Mouse (Mus musculus): Measurements from ENCODE around the gene Magi2. TPM values are rescaled to one million over a fixed set of nuclear protein-coding genes. Genes with fewer than 3 reads are reported as not detected.

Magi2 gene
- polyA plus RNA-seq, 1 experiment from 2014 or later = 18.6 TPM

DNA sequence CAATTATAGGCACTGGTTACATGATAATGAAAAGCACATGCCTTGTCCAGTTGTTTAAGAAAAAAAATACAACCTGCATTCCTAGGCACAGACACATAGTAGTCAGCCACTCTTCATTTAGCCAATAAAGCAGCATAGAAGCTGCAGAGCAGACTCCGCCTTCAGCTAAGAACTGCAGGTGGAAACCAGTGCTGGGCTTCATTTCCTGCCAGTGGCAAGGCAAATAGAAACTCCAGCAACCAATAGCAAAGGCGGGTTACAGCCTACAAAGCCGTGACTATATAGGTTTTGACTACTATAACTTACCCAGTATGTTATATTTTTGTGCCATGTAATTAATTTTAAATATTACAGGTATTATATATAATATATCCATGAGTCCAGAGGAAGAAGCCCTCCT lies 1135.3 kb downstream of the Magi2 start:
- Histone ChIP-seq H3K27me3 (no peaks in the 10 kb centered on the region), H3K9ac (no peak overlapping the region), H3K4me2 (no peak overlapping the region), H3K4me1 (peaks cover 16% of the 10 kb centered on the region; the same call in 1 of the 2 replicates), H3K36me3 (ENCODE audit: poor library complexity, severe bottlenecking) (no peaks in the 10 kb centered on the region), H3K27ac (no peak overlapping the region), H3K9me3 (replicated peaks) (no peaks in the 10 kb centered on the region), H3K4me3 (no peak overlapping the region)
- WGBS = 94% methylated on average over 3 of the region's 3 CpGs
- no peak for ATAC-seq

DNA sequence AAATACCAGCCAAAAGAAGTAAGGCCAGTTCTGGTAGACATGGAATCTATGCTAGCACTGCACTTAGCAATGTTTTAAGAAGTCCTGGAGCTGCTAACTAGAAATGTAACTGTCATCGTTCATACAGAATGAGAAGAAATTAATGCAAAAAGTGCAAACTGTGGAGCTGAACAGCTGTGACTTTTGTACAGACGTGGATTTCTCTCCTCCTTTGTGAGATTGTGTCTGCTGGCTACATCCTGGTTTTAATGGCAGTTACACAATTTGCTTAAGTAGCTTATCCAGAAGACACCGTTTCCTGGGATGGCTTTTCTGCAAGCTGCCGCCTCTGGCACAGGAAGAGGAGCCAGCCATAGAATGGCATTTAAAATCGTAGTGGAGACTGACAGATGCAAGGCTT lies 1136.4 kb downstream of the Magi2 start:
- no peaks in the 10 kb centered on the region for H3K36me3 ChIP-seq (ENCODE audit: poor library complexity, severe bottlenecking)
- 69% methylated on average over 5 of the region's 5 CpGs for WGBS
- peaks cover 15% of the 10 kb centered on the region; the same call in 1 of the 2 replicates for H3K4me1 ChIP-seq
- no peaks in the 10 kb centered on the region for H3K9me3 ChIP-seq (replicated peaks)
- ATAC-seq = 0 out of 2 replicates have a peak, but pooled peaks have one; percentile 19
- H3K27ac ChIP-seq = no peak overlapping the region
- H3K4me2 ChIP-seq = no peak overlapping the region
- no peak overlapping the region for H3K4me3 ChIP-seq
- no peak overlapping the region for H3K9ac ChIP-seq
- H3K27me3 ChIP-seq = no peaks in the 10 kb centered on the region

- Histone ChIP-seq H3K27me3 (no peaks in the 10 kb centered on the region), H3K36me3 (ENCODE audit: poor library complexity, severe bottlenecking) (no peaks in the 10 kb centered on the region), H3K9me3 (replicated peaks) (no peaks in the 10 kb centered on the region), H3K9ac (no peak overlapping the region), H3K4me3 (no peak overlapping the region), H3K4me1 (peaks cover 3% of the 10 kb centered on the region; the same call in 1 of the 2 replicates), H3K27ac (no peak overlapping the region), H3K4me2 (no peak overlapping the region)
- WGBS = 88% methylated on average over 1 of the region's 1 CpGs
- no peak for ATAC-seq
Observed at GRCm38 (mm10) chr5:20373586-20373985, 1146.8 kb downstream of the Magi2 start.

DNA sequence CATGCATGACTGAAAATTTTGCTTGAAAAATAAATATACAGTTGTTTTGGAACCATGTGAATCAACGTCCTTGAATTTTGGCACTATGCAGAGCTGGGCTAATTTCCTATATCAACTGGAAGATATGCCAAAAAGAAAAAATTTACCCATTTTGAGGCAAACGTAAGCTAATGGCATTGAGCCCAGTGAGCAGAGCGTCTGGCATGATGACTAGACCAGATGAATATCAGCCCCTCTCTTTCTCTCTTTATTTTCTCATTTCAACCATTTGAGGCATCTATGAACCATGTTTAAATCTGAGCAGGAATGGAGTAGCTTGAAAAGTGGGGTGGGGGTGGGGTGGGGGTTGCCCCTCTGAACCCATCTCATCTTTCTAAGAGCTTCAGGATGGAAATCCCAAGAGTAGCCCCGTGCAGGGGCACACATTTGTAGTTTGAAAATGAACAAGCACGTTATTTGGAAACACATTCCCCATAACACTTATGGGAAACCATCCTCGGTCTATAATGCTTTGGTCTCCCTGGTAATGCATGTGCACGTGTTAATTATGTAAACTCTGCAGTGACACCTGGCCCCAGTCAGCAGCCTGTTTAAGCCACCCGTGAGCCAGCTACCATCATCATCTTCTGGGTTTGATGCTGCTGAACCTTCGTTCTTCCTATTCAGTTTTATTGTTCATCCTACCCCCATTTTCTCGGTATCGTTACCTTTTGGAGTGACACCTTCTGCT lies 1151.4 kb downstream of the Magi2 start:
- 0 out of 2 replicates have a peak overlapping the region, but pooled peaks have one; percentile 0 for H3K27ac ChIP-seq
- 81% methylated on average over 11 of the region's 11 CpGs for WGBS

GRCm38 (mm10) chr5:20404533-20404932 lies 1177.7 kb downstream of the Magi2 start:
- Histone ChIP-seq H3K9me3 (replicated peaks) (no peaks in the 10 kb centered on the region), H3K4me3 (no peak overlapping the region), H3K27me3 (no peaks in the 10 kb centered on the region), H3K36me3 (ENCODE audit: poor library complexity, severe bottlenecking) (no peaks in the 10 kb centered on the region), H3K27ac (no peak overlapping the region), H3K4me2 (no peak overlapping the region), H3K9ac (no peak overlapping the region), H3K4me1 (no peaks in the 10 kb centered on the region)
- 78% methylated on average over 5 of the region's 5 CpGs for WGBS
- ATAC-seq = 0 out of 2 replicates have a peak, but pooled peaks have one; percentile 45

More for the DNA sequence above, 1151.4 kb downstream of the Magi2 start:
- no peaks in the 10 kb centered on the region for H3K9me3 ChIP-seq (replicated peaks)
- no peaks in the 10 kb centered on the region for H3K27me3 ChIP-seq
- H3K4me1 ChIP-seq = no peaks in the 10 kb centered on the region
- no peak overlapping the region for H3K9ac ChIP-seq
- peaks cover 2% of the 10 kb centered on the region; the same call in 1 of the 2 replicates for H3K36me3 ChIP-seq (ENCODE audit: poor library complexity, severe bottlenecking)
- H3K4me3 ChIP-seq = no peak overlapping the region
- no peak overlapping the region for H3K4me2 ChIP-seq
- peak; percentile 70 for ATAC-seq

- WGBS = 95% methylated on average over 4 of the region's 4 CpGs
- ATAC-seq = no peak
- H3K9ac ChIP-seq = no peak overlapping the region
- H3K9me3 ChIP-seq (replicated peaks) = no peaks in the 10 kb centered on the region
- H3K27me3 ChIP-seq = no peaks in the 10 kb centered on the region
- no peak overlapping the region for H3K27ac ChIP-seq
- no peak overlapping the region for H3K4me3 ChIP-seq
- no peaks in the 10 kb centered on the region for H3K4me1 ChIP-seq
- H3K4me2 ChIP-seq = no peak overlapping the region
- H3K36me3 ChIP-seq (ENCODE audit: poor library complexity, severe bottlenecking) = no peaks in the 10 kb centered on the region
Observed at GRCm38 (mm10) chr5:20406626-20407025, 1179.8 kb downstream of the Magi2 start.

DNA sequence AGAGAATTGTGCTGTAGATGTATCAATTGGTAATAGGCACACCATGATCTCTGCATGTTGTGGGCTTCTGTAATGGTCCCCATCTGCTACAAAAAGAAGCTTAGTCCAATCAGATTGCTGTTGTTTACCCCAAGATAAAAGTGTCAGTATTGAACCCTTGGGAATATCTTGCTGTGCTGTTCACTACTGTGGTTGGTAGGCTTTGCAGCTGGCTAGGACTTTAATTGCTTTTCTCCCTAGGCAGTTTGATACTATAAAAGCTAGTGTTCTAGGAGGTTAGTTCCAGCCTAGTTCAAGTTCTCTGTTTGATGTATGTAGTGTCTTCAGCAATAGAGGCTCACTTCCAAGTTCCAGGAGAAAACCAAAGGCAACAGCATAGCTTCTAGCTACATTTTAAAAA lies 1188.5 kb downstream of the Magi2 start:
- no peaks in the 10 kb centered on the region for H3K36me3 ChIP-seq (ENCODE audit: poor library complexity, severe bottlenecking)
- no peak for ATAC-seq
- no peak overlapping the region for H3K4me3 ChIP-seq
- no peak overlapping the region for H3K4me2 ChIP-seq
- no peak overlapping the region for H3K9ac ChIP-seq
- no peaks in the 10 kb centered on the region for H3K4me1 ChIP-seq
- no peaks in the 10 kb centered on the region for H3K27me3 ChIP-seq
- H3K9me3 ChIP-seq (replicated peaks) = no peaks in the 10 kb centered on the region
- H3K27ac ChIP-seq = no peak overlapping the region

DNA sequence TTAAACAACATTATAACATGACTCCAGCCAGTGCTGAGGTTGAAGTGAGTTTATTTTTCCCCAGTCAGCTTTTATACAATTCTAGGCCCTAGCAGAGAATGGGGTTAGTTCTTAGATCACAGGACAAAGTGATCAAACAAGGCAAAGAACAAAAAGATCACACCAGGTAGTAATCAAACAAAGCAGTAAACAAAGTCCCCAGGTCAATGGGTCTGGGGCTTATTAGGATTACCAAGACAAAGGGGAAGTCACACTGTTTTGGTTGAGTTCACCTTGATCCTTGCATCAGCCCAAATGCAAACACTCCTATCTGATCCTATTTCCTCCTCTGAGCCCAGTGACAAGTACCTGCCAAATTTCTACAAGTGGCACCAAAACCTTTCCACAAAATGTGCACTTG lies 1190.5 kb downstream of the Magi2 start:
- H3K36me3 ChIP-seq (ENCODE audit: poor library complexity, severe bottlenecking) = no peaks in the 10 kb centered on the region
- H3K9me3 ChIP-seq (replicated peaks) = no peaks in the 10 kb centered on the region
- no peak for ATAC-seq
- H3K27me3 ChIP-seq = no peaks in the 10 kb centered on the region
- H3K27ac ChIP-seq = no peak overlapping the region
- no peak overlapping the region for H3K4me3 ChIP-seq
- H3K4me2 ChIP-seq = no peak overlapping the region
- no peak overlapping the region for H3K9ac ChIP-seq
- no peaks in the 10 kb centered on the region for H3K4me1 ChIP-seq

DNA sequence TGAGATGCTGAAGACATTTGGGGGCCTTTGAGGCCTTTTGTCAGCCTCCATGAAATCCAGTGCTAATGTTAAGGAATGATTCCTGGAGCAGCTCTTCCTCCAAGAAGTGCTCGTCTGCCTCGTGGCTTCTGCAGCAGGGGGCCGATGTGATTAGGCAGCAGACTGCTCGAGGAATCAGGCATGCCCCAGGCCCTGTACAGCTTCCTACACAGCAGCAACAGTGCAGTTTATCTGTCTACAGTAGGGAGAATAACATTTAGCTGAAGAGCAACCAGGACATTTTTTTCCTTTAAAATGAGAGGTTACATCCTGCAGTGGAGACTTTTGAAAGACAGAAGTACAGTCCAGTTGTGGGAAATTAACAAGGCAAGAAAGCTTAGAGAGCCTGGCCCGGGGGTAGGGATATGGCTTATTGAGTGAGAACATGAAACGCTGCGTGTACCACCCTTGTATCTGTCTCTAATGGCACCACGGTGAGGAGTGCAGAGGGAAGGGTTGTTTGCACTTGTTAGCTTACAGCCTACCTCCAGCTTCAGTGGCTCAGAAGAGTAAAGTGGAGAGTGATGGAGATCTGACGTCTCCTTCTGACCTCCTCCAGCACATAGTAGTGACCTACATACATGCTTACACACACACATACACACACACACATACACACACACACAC lies 1205.4 kb downstream of the Magi2 start:
- WGBS = 55% methylated on average over 9 of the region's 9 CpGs
- no peak overlapping the region for H3K9ac ChIP-seq
- no peak overlapping the region for H3K4me2 ChIP-seq
- H3K27me3 ChIP-seq = no peaks in the 10 kb centered on the region
- H3K27ac ChIP-seq = no peak overlapping the region
- no peaks in the 10 kb centered on the region for H3K9me3 ChIP-seq (replicated peaks)
- H3K36me3 ChIP-seq (ENCODE audit: poor library complexity, severe bottlenecking) = no peaks in the 10 kb centered on the region
- no peaks in the 10 kb centered on the region for H3K4me1 ChIP-seq
- ATAC-seq = no peak
- no peak overlapping the region for H3K4me3 ChIP-seq

DNA sequence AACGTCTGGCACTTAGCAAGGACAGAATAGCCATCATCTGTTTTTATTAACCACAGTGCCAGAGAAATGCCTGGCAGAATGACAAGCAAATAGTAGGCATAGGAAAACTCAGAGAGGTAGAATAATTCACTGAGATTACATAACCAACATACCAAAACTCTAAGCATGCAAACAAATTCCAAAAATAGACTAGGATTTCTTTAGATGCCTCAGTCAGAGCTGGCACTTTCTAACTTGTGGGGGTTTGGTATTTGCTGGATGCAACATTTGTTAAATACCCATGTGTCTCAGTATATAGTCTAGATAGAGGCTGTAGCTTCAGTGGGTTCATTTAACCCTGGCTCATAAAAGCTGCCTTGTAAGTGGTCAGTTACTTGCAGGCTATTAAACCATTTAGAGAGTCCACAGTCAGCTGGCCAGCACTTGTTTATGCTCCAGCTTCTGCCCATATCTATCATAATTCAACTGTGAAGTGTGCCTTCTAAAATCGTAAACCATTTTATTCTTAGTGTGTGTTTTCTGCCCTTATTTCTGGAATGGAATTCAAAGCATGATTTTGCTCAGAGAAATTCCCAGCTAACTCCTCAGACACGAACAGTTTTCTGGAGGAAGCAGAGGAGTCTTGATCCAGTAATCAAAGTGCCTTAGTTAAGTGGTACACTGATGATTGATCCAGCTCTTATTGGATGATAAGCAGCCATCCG lies 1219.8 kb downstream of the Magi2 start:
- Histone ChIP-seq H3K27me3 (no peaks in the 10 kb centered on the region), H3K36me3 (ENCODE audit: poor library complexity, severe bottlenecking) (no peaks in the 10 kb centered on the region), H3K27ac (no peak overlapping the region), H3K4me3 (no peak overlapping the region), H3K9ac (no peak overlapping the region), H3K9me3 (replicated peaks) (no peaks in the 10 kb centered on the region), H3K4me2 (no peak overlapping the region), H3K4me1 (no peaks in the 10 kb centered on the region)
- no peak for ATAC-seq
- WGBS = 74% methylated on average over 4 of the region's 4 CpGs

DNA sequence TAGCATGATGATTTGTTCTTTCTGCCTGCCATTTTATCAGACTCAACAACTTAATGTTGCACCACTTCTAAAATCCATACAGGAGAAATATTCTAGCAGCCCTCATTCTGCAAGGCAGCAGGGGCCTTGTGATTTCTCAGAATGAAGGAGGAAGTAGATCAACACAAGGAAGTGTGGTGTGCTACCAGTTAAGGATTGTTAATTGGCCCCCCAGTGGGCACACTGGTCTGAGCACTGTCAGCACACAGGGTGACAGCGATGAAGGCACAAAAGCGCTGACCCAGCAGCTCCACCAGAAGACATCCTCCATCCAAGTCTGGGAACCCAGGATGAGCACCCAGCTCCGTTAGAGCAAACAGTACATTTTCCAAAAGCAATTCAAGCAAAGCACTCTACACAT lies 1229.3 kb downstream of the Magi2 start:
- Histone ChIP-seq H3K4me2 (no peak overlapping the region), H3K4me1 (no peaks in the 10 kb centered on the region), H3K27me3 (no peaks in the 10 kb centered on the region), H3K27ac (no peak overlapping the region), H3K4me3 (no peak overlapping the region), H3K9me3 (replicated peaks) (no peaks in the 10 kb centered on the region), H3K36me3 (ENCODE audit: poor library complexity, severe bottlenecking) (no peaks in the 10 kb centered on the region), H3K9ac (no peak overlapping the region)
- WGBS = 61% methylated on average over 3 of the region's 3 CpGs
- ATAC-seq = no peak

- 84% methylated on average over 7 of the region's 7 CpGs for WGBS
- Histone ChIP-seq H3K9ac (no peak overlapping the region), H3K27ac (no peak overlapping the region), H3K4me2 (no peak overlapping the region), H3K4me1 (no peaks in the 10 kb centered on the region), H3K27me3 (no peaks in the 10 kb centered on the region), H3K9me3 (replicated peaks) (no peaks in the 10 kb centered on the region), H3K4me3 (no peak overlapping the region), H3K36me3 (ENCODE audit: poor library complexity, severe bottlenecking) (no peaks in the 10 kb centered on the region)
- no peak for ATAC-seq
Observed at GRCm38 (mm10) chr5:20457742-20458510, 1231.1 kb downstream of the Magi2 start.
